Mouse (Mus musculus): Measurements from ENCODE around the gene St3gal3. TPM values are rescaled to one million over a fixed set of nuclear protein-coding genes. Genes with fewer than 3 reads are reported as not detected.

The St3gal3 gene
- polyA plus RNA-seq, 2 experiments = 0.85 to 3.2 TPM

GRCm38 (mm10) chr4:118035090-118035489 lies 99.6 kb downstream of the St3gal3 start:
- no peak overlapping the region for H3K9ac ChIP-seq (replicated peaks)
- TF ChIP-seq CTCF (IDR thresholded peaks at IDR 0.05; ENCODE audit: low read depth) = peak; percentile 65
- TF ChIP-seq EP300 (IDR thresholded peaks at IDR 0.05; ENCODE audit: low read depth) = no peak
- no peaks in the 10 kb centered on the region for H3K9me3 ChIP-seq (ENCODE audit: control insufficient read depth, low read length)
- no peak overlapping the region for H3K4me3 ChIP-seq (ENCODE audit: insufficient read depth in 1 of 2, low read depth in 2 of 2, low read length in 2 of 2)
- H3K4me1 ChIP-seq (replicated peaks; ENCODE audit: control insufficient read depth in 2 of 2, insufficient read depth in 2 of 2, low read length in 1 of 2) = no peaks in the 10 kb centered on the region
- H3K36me3 ChIP-seq (replicated peaks; ENCODE audit: control insufficient read depth, insufficient read depth, low read depth) = no peaks in the 10 kb centered on the region
- DNase-seq (ENCODE audit: low read depth in 3 of 3, low spot score in 3 of 3) = no peak
- H3K27ac ChIP-seq = no peak overlapping the region
- H3K27me3 ChIP-seq (ENCODE audit: control insufficient read depth, insufficient read depth, low read length) = no peaks in the 10 kb centered on the region
- ATAC-seq (ENCODE audit: insufficient read depth) = no peak
- WGBS (ENCODE audit: insufficient replicate concordance) = 74% methylated on average over 2 of the region's 2 CpGs
- H3K4me2 ChIP-seq (ENCODE audit: low read depth) = no peak overlapping the region

DNA sequence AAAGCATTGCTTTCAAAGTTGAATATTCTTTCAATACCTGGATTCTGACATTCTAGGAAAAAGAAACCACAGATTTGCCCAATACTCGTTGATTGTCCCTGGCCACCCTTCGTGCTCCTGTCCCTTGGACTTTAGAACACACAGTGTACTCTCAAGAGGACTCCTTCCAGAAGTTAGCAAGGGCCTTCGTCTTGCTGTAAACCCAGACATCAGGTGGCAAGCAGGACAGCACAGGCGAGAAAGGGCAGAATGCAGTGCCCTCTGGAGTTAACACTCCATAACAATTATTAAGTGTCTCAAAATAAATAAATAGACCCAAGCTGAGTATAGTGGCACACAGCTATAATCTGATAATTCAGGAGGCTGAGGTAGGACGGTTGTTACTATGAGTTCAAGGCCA lies 101.7 kb downstream of the St3gal3 start:
- TF ChIP-seq EP300 (IDR thresholded peaks at IDR 0.05; ENCODE audit: low read depth) (no peak), CTCF (IDR thresholded peaks at IDR 0.05; ENCODE audit: low read depth) (no peak)
- no peak for ATAC-seq (ENCODE audit: insufficient read depth)
- no peaks in the 10 kb centered on the region for H3K27me3 ChIP-seq (ENCODE audit: control insufficient read depth, insufficient read depth, low read length)
- WGBS (ENCODE audit: insufficient replicate concordance) = 64% methylated on average over 5 of the region's 5 CpGs
- no peak overlapping the region for H3K4me2 ChIP-seq (ENCODE audit: low read depth)
- H3K9me3 ChIP-seq (ENCODE audit: control insufficient read depth, low read length) = no peaks in the 10 kb centered on the region
- H3K4me1 ChIP-seq (replicated peaks; ENCODE audit: control insufficient read depth in 2 of 2, insufficient read depth in 2 of 2, low read length in 1 of 2) = 0 out of 4 replicates have a peak, but pooled peaks cover 0 to 3% of the 10 kb centered on the region in 2 experiments
- H3K4me3 ChIP-seq (ENCODE audit: insufficient read depth in 1 of 2, low read depth in 2 of 2, low read length in 2 of 2) = no peak overlapping the region
- H3K9ac ChIP-seq (replicated peaks) = no peak overlapping the region
- no peak for DNase-seq (ENCODE audit: low read depth in 3 of 3, low spot score in 3 of 3)
- no peaks in the 10 kb centered on the region for H3K36me3 ChIP-seq (replicated peaks; ENCODE audit: control insufficient read depth, insufficient read depth, low read depth)
- no peak overlapping the region for H3K27ac ChIP-seq

DNA sequence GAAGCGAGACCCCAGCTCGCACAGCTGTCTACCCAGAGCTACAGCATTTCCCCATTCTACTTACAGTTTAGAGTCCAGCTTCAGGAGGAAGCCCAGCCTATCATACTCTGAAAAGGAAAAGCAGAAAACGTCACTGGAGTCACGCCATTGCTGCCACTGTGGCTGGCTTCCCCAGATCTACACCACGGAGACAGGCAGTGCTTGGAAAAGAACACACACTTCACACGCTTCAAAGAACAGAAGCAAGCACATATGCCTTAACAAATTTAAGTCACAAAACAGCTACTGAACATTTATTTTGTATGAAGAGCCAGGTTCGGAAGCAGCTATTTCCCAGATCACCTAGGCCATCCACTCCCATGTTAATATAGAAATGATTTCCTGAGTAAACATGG lies 102.9 kb downstream of the St3gal3 start:
- no peak overlapping the region for H3K4me3 ChIP-seq (ENCODE audit: insufficient read depth in 1 of 2, low read depth in 2 of 2, low read length in 2 of 2)
- DNase-seq (ENCODE audit: low read depth in 3 of 3, low spot score in 3 of 3) (no peak), ATAC-seq (ENCODE audit: insufficient read depth) (no peak)
- no peak overlapping the region for H3K27ac ChIP-seq
- H3K4me2 ChIP-seq (ENCODE audit: low read depth) = no peak overlapping the region
- H3K27me3 ChIP-seq (ENCODE audit: control insufficient read depth, insufficient read depth, low read length) = no peaks in the 10 kb centered on the region
- H3K4me1 ChIP-seq (replicated peaks; ENCODE audit: control insufficient read depth in 2 of 2, insufficient read depth in 2 of 2, low read length in 1 of 2) = 0 out of 4 replicates have a peak, but pooled peaks cover 0 to 3% of the 10 kb centered on the region in 2 experiments
- no peaks in the 10 kb centered on the region for H3K36me3 ChIP-seq (replicated peaks; ENCODE audit: control insufficient read depth, insufficient read depth, low read depth)
- WGBS (ENCODE audit: insufficient replicate concordance) = 63% methylated on average over 7 of the region's 7 CpGs
- TF ChIP-seq EP300 (IDR thresholded peaks at IDR 0.05; ENCODE audit: low read depth) (no peak), CTCF (IDR thresholded peaks at IDR 0.05; ENCODE audit: low read depth) (no peak)
- H3K9me3 ChIP-seq (ENCODE audit: control insufficient read depth, low read length) = no peaks in the 10 kb centered on the region
- H3K9ac ChIP-seq (replicated peaks) = no peak overlapping the region

DNA sequence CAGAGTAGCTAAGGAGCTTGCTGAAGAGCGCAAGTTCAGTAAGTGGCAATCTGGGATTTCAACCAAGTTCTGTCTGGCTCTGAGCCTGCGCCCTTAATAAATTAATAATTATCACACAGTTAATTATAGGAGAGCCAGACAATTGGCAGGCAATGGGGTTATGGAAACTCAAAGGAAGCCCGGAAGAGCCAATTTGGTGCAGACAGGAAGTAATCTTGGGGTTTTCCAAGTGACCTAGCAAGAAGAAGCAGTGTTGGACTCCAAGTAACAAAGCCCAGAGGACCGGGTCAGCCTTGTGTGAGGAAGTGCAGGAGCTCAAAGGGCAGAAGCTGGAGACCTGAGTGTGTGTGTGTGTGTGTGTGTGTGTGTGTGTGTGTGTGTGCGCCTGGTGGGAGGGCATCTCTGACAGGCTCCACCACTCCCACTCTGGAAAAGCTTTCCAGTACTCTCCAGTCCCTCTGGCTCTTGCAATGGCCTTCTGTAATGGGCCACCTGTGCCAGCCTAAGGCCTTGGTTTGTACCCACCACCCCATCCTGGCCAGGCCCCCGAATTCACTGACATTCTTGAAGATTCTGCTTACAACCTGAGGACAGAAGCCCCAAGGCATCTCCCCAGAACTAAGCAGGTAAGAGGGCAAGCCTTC lies 103.5 kb downstream of the St3gal3 start:
- WGBS (ENCODE audit: insufficient replicate concordance) = 65% methylated on average over 6 of the region's 6 CpGs
- no peak for ATAC-seq (ENCODE audit: insufficient read depth)
- no peak overlapping the region for H3K4me2 ChIP-seq (ENCODE audit: low read depth)

DNA sequence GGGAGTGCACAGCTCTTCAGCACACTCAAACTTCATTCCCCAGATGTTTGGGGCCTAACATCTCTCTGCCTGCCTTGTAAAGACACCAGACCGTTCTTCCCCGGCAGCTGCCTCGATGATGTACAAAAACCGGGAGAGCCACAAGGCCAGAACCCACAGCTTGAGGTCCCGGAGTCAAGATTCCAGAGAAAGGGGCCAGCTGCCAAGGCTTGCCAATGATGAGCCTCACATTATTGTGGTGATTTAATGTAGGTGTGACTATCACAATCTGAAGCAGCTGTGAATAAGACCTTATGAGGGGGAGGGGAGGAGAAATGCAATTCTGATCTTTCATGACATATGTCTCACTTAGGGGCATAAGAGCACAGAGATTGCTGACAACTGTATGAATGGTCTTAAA lies 104.4 kb downstream of the St3gal3 start:
- Histone ChIP-seq H3K9me3 (ENCODE audit: control insufficient read depth, low read length) (no peaks in the 10 kb centered on the region), H3K4me3 (ENCODE audit: insufficient read depth in 1 of 2, low read depth in 2 of 2, low read length in 2 of 2) (no peak overlapping the region), H3K4me1 (replicated peaks; ENCODE audit: control insufficient read depth in 2 of 2, insufficient read depth in 2 of 2, low read length in 1 of 2) (0 out of 4 replicates have a peak, but pooled peaks cover 0 to 3% of the 10 kb centered on the region in 2 experiments), H3K27ac (no peak overlapping the region), H3K4me2 (ENCODE audit: low read depth) (no peak overlapping the region), H3K36me3 (replicated peaks; ENCODE audit: control insufficient read depth, insufficient read depth, low read depth) (no peaks in the 10 kb centered on the region), H3K27me3 (ENCODE audit: control insufficient read depth, insufficient read depth, low read length) (no peaks in the 10 kb centered on the region), H3K9ac (replicated peaks) (no peak overlapping the region)
- ATAC-seq (ENCODE audit: insufficient read depth) (no peak), DNase-seq (ENCODE audit: low read depth in 3 of 3, low spot score in 3 of 3) (no peak)
- WGBS (ENCODE audit: insufficient replicate concordance) = 83% methylated on average over 5 of the region's 5 CpGs
- no peak for TF ChIP-seq CTCF (IDR thresholded peaks at IDR 0.05; ENCODE audit: low read depth)
- no peak for TF ChIP-seq EP300 (IDR thresholded peaks at IDR 0.05; ENCODE audit: low read depth)

More for the DNA sequence above, 103.5 kb downstream of the St3gal3 start:
- Histone ChIP-seq H3K27ac (no peak overlapping the region), H3K4me1 (replicated peaks; ENCODE audit: control insufficient read depth in 2 of 2, insufficient read depth in 2 of 2, low read length in 1 of 2) (0 out of 4 replicates have a peak, but pooled peaks cover 0 to 3% of the 10 kb centered on the region in 2 experiments), H3K36me3 (replicated peaks; ENCODE audit: control insufficient read depth, insufficient read depth, low read depth) (no peaks in the 10 kb centered on the region), H3K4me3 (ENCODE audit: insufficient read depth in 1 of 2, low read depth in 2 of 2, low read length in 2 of 2) (no peak overlapping the region), H3K27me3 (ENCODE audit: control insufficient read depth, insufficient read depth, low read length) (no peaks in the 10 kb centered on the region), H3K9me3 (ENCODE audit: control insufficient read depth, low read length) (no peaks in the 10 kb centered on the region), H3K9ac (replicated peaks) (no peak overlapping the region)
- DNase-seq (ENCODE audit: low read depth in 3 of 3, low spot score in 3 of 3) = no peak
- TF ChIP-seq CTCF (IDR thresholded peaks at IDR 0.05; ENCODE audit: low read depth) = no peak
- no peak for TF ChIP-seq EP300 (IDR thresholded peaks at IDR 0.05; ENCODE audit: low read depth)
